ENCODE assay signal across 21 mouse cellular contexts in the genomic region with DNA sequence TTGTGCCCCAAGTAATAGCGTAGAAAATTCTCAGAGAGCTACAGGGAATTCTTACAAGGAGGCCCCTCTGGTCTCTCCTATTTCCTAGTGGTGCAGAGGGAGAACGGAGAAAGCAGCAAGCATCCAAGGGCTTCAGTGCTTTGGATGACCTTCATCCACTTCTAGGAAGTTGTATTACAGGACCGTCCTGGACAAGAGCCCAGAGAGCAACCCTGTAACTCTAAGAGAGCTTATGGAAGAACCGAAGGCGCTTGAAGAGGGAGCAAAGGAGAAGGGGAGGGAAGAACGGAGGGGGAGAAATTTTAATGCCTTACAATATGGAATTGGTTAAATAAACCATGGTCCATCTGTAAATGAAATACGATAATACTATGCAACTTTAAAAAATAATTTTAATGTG. TPM values are rescaled to one million over a fixed set of nuclear protein-coding genes. Genes with fewer than 3 reads are reported as not detected.
DNase-seq lines count a peak whose midpoint lies in the region; ATAC-seq and TF ChIP-seq lines count a peak whose summit lies in the region.
"Had no signal": no experiment of that assay in that cellular context is flagged by ENCODE, and none has a peak within 500 bp of the region (broad histone marks: within the 10 kb centered on the region; RNA-seq: fewer than 3 reads in every experiment).

No protein-coding gene starts in this region.

- no peak overlapping the region for H3K9ac ChIP-seq in heart, postnatal 0 days (replicated peaks; ENCODE audit: low read depth, low read length)
- H3K9ac ChIP-seq: embryonic facial prominence, embryonic 12.5 days; hindbrain, embryonic 15.5 days; kidney, embryonic 15.5 days; neural tube, embryonic 13.5 days had no signal

- TF ChIP-seq EP300 in heart, postnatal 0 days (IDR thresholded peaks at IDR 0.05; ENCODE audit: low read depth), result no peak

- ATAC-seq in heart, postnatal 0 days (ENCODE audit: insufficient read depth, low read depth), result no peak
- ATAC-seq: CD4-positive, CD25-positive, alpha-beta regulatory T cell, adult 4 months; intestine, embryonic 16.5 days had no signal

- no peaks in the 10 kb centered on the region for H3K27me3 ChIP-seq in heart, postnatal 0 days (ENCODE audit: control insufficient read depth, insufficient read depth, low read length)
- H3K27me3 ChIP-seq: embryonic facial prominence, embryonic 12.5 days; hindbrain, embryonic 15.5 days; kidney, embryonic 15.5 days; neural tube, embryonic 13.5 days had no signal

- 55% methylated on average over 7 of the region's 7 CpGs for WGBS in heart, postnatal 0 days

- intact Hi-C loops in heart, postnatal 25 days (cut with DNase I), result no loop called here

- DNase-seq in adrenal gland, adult (ENCODE audit: inconsistent age in 2 of 2, low spot score in 1 of 2), result peak; percentile 10 to 88
- no peak for DNase-seq in adrenal gland, postnatal 4 days (ENCODE audit: low spot score in 2 of 2)
- DNase-seq in heart, postnatal 0 days (ENCODE audit: low spot score), result peak; percentile 11
- DNase-seq in heart, postnatal 25 days (ENCODE audit: low spot score), result no peak
- peak; percentile 60 for DNase-seq in adrenal gland, adult 2 months
- DNase-seq in fat pad, adult 2 months (ENCODE audit: extremely low read depth, low read depth, low spot score), result peak; percentile 3
- no peak for DNase-seq in retina, postnatal 1 day
- no peak for DNase-seq in cerebellum, postnatal 25 days
- DNase-seq: gastrocnemius, adult 2 months; thymus, postnatal 25 days had no signal

- no peaks in the 10 kb centered on the region for H3K9me3 ChIP-seq in heart, postnatal 0 days (replicated peaks; ENCODE audit: control insufficient read depth, low read length)
- H3K9me3 ChIP-seq: embryonic facial prominence, embryonic 12.5 days; G1E; hindbrain, embryonic 15.5 days; kidney, embryonic 15.5 days; neural tube, embryonic 13.5 days had no signal

- no peaks in the 10 kb centered on the region for H3K4me1 ChIP-seq in heart, postnatal 0 days (ENCODE audit: control insufficient read depth, insufficient read depth)
- H3K4me1 ChIP-seq: kidney, embryonic 15.5 days had no signal

- H3K27ac ChIP-seq in heart, postnatal 0 days (ENCODE audit: low read depth), result no peak overlapping the region
- H3K27ac ChIP-seq: embryonic facial prominence, embryonic 12.5 days; gastrocnemius, adult 2 months; hindbrain, embryonic 15.5 days; kidney, embryonic 15.5 days; neural tube, embryonic 13.5 days had no signal

- H3K4me3 ChIP-seq in heart, postnatal 0 days (ENCODE audit: low read depth, low read length), result no peak overlapping the region
- H3K4me3 ChIP-seq: embryonic facial prominence, embryonic 12.5 days; gastrocnemius, adult 2 months; hindbrain, embryonic 15.5 days; kidney, embryonic 15.5 days; neural tube, embryonic 13.5 days had no signal

- no peaks in the 10 kb centered on the region for H3K36me3 ChIP-seq in heart, postnatal 0 days (replicated peaks; ENCODE audit: control insufficient read depth, insufficient read depth, low read length)
- H3K36me3 ChIP-seq: embryonic facial prominence, embryonic 12.5 days; G1E; hindbrain, embryonic 15.5 days; kidney, embryonic 15.5 days; neural tube, embryonic 13.5 days had no signal

- H3K4me2 ChIP-seq in heart, postnatal 0 days (ENCODE audit: low read depth, low read length), result no peak overlapping the region
- H3K4me2 ChIP-seq: embryonic facial prominence, embryonic 12.5 days; hindbrain, embryonic 15.5 days; kidney, embryonic 15.5 days; neural tube, embryonic 13.5 days had no signal

- no peak for TF ChIP-seq CTCF in heart, postnatal 0 days (IDR thresholded peaks at IDR 0.05; ENCODE audit: low read depth)

RNA-seq across cellular contexts. Expression of gene Itprid1, which starts 33.3 kb away (rescaled TPM):
- total RNA-seq in adrenal gland, postnatal 4 days (2021), result not detected
- not detected in 2 replicates for total RNA-seq in heart, postnatal 0 days (2014; rRNA removed; ENCODE audit: low replicate concordance)
- polyA plus RNA-seq in heart, postnatal 0 days (2015; fragmentation: Nextera tagmentation; extraction: Ambion mirVana), result 0.07 TPM in 1 of 2 replicates, not detected in the other
- not detected for total RNA-seq in heart, postnatal 25 days (2021)
- total RNA-seq in adrenal gland, adult 2 months (2021), result under 1 TPM in 1 of 2 experiments, not detected in 1; 0.17 TPM
- 0.03 TPM in 1 of 2 replicates, not detected in the other for polyA plus RNA-seq in adrenal gland, adult 2 months (2012; rRNA removed)
- total RNA-seq: adrenal gland, adult 18-20 months; G1E; gastrocnemius, adult 2 months; granulocyte monocyte progenitor cell, adult 5-6 weeks; liver, adult 2 months had no signal
- polyA plus RNA-seq: CD4-positive, CD25-positive, alpha-beta regulatory T cell, adult 4 months; G1E; intestine, embryonic 16.5 days; liver, adult 2 months; neural tube, embryonic 13.5 days; testis, adult 2 months had no signal

Comparison
In these comparisons a context has a peak if more than half of its experiments do, and no peak if none do; other contexts are left out.
1. DNase-seq: peak in adrenal gland, adult (2 of 2), heart, postnatal 0 days (single experiment), adrenal gland, adult 2 months (single experiment) and fat pad, adult 2 months (single experiment); none in adrenal gland, postnatal 4 days (0 of 2), heart, postnatal 25 days (single experiment), retina, postnatal 1 day (single experiment) and cerebellum, postnatal 25 days (0 of 2).